Mouse (Mus musculus): Measurements from ENCODE around the gene Arf5.

- TF ChIP-seq CTCF (IDR thresholded peaks at IDR 0.05; ENCODE audit: extremely low read depth, insufficient read depth, low read length) (no peak), POLR2A (IDR thresholded peaks at IDR 0.05; ENCODE audit: extremely low read depth, insufficient read depth, low read length) (no peak)
These were observed 35.9 kb downstream of the Arf5 start for GRCm38 (mm10) chr6:28459221-28459668.

All from cortical plate, adult 2 months (tissue).